Mouse (Mus musculus): ENCODE data around the gene Slpi.
A peak's percentile ranks its signal among the peaks of the same experiment; 100 is the strongest.
"Not testable (repeated sequence)": the region's sequence is repeated elsewhere in the genome, so short reads cannot be mapped to it uniquely, and the experiment has no call there.

Gene Slpi

DNA sequence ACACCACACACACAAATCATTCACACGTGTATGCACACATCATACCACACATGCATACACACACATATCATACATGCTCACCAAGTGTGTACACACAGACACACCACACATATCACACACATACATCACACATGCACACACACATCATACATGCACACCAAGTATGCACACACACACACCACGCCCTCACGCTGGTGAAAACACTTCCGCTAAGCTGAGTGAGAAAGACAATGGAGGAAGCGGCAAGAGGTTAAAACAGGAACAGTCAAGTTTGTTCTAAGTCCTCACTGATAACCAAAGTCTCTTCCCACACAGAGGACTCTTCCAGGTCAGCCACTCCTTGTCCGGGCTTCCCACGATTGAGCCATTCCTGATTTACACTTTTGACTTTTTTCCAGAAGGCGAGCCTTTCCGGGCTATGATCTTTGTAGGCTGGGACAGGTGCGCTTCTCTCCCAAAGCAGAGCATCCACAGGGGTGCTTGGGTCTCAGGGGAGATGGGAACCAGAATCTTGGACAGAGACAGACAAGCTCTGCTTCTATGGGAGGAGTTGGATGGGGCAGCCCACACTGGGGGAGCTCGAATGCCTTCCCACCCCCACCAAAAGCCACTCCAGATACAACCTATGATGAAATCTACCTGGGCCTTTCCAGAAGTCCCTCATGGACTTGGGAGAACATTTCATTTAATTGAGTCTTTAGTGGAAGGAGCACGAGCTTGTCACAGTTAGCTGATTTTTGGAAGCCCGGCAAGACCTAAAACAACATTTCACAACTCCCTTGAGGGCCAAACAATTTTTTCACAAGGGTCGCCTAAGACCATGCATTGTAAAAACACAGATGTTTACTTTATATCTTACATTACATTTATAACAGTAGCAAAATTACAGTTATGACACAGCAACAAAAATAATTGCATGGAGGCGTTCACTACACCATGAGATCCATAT, 11.1 kb downstream of the Slpi start:
- no peak for DNase-seq (ENCODE audit: low read depth, low spot score)

DNA sequence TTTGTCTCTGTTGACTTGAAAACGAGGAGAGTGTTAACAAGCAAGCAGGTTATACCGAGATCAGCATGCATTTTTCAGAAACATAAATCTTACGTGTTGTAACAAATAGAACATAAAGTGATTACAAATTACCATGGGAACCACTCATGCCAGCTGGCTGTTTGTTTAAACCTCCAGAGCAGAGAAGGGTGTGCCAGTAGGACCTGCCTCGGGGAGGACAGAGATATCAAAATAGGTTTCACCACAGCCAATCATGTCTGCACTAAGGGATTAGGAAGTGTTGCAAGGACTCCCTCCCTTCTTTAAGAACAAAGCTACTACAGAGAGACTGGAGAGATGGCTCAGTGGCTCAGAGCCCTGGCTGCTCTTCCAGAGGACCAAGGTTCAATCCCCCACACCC, 15.7 kb downstream of the Slpi start:
- DNase-seq (ENCODE audit: low read depth, low spot score), result no peak

DNA sequence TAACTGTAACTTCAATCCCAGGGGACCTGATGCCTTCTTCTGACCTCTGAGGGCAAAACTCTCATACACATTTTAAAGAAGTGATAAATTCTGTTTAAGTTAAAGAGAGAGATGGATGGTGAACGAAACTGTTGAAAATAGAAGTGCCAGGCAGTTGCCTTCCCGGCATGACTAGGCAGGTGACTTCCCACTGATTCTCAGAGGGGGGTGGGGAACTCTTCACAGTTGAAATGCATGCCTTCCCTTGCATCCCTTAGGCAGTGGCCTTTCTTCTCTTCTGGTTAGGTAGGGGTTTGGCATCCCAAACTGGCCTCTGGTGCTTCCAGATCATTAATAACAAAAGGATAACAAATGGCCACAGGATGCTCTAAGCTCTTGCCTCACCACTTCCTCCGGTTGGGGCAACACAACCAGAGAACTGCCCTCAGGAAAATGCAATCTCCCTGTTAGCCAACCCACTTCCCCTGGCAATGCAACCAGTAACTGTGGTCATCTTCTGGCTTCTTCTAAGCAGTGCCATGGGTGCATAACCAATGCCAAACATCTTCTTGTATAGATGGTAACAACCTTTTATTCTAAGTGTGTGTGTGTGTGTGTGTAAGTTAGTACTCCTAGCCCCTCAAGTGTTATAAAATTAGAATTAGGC, 16.4 kb downstream of the Slpi start:
- no peak for DNase-seq (ENCODE audit: low read depth, low spot score)

DNA sequence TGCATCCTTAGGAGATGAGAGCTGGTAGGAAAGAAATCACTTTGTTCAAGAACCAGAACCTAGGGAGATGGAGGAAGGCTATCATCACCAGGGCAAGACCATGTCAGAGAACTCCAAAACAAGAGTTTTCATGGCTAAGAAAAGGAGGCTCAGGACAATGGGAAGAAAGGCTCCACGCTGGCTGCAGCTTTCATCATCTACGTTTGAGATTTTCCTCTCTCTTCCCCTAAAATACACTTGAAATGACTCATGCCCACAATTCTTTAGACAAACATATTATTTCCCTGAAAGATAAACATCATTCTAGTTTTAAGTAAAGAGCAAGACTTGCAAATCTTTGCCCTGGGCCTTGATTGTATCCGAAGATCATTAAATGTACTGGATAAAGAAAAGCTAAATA, 17.5 kb downstream of the Slpi start:
- no peak for DNase-seq (ENCODE audit: low read depth, low spot score)

DNA sequence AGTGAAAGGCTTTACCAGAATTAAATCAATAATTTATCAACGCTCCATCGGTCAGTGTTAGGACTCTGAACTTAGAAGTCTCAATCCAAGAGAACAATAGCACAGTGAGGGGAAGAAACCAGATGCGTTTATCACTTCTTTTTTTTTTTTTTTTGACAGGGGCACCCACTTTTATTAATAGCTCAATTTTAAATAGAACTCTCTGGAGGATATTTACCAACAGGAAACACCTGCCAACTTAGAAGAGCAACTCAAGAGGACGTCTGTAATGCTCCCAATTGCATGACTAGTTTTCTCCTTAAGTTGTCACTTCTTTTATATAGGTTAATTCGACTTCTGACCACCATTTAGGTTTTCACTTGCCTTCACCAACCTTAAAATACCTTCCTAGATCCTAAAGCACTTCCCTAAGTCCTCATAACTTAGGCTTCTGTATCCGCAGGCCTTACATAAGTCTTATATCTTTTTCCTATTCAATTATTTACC, 20.2 kb downstream of the Slpi start:
- DNase-seq (ENCODE audit: low read depth, low spot score), result no peak

DNA sequence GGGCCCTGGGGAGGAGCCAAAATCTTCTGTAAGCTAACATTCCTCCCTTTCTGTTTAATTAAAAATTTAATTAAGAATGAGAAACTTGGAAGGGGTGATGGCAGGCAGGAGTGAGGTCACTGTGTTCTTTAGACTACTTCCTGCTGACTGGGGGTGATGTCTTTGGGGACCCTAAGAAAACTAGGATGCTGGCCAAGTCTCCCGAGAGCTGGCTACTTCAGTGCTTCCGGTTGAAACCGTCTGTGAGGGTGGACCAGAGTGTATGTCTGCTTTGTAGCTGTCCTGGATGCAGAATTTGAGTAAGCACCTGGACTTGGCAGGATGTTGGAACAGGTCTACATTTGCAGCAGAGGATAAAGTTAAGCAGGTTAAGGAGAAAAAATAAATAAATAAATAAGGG, 21.9 kb downstream of the Slpi start:
- no peak for DNase-seq (ENCODE audit: low read depth, low spot score)

DNA sequence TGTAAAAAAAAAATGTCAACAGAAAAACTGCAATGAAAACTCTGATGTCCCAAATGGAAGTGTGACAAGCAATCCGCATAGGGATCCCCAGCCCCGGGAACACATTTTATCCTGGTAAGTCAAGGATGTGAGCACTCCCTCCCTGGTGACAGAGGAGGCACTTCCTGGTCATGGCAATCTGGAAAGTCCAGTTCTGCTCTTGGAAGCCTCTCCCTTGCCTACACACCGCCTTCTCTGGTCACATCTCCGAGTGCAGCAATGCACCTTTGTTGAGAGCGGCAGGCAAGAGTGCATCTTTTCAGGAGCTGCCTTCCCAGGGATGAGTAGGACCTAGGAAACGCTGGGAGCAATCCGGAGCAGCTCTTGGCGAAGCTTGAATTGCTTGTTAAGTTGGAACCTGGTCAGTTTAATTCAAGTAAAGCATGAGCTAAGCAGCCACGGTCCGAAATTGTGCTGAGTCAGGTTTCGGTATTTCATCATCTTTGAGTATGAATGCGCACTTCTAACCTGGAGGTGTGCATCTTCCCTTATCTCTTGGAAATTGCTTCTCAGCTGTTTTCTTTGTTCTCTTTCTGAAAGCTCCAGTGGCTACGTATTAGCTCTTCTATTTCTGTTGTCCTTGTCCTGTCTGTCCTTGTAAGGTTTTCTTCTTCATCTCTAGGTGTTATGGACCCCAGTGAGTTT, 27.8 kb downstream of the Slpi start:
- DNase-seq (ENCODE audit: low read depth, low spot score), result no peak

DNA sequence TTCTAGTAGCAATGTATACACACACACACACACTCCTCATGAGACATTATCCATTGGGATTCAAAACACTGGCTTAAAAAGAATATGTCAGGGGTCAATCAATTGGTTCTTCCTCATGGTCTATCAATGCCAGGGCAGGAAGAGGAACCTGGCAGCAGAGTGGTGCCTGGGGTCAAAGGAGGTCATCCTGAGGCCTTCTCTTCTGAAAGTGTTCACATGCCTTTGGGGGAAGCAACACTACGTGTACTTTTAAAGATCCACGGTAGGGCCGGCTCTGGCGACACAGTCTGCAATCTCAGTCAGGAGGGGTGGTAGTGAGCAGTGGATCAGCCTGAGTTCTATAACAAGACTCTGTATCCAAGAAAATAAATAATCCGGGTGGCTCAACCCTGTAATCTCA, 29.2 kb downstream of the Slpi start:
- DNase-seq (ENCODE audit: low read depth, low spot score), result no peak

DNA sequence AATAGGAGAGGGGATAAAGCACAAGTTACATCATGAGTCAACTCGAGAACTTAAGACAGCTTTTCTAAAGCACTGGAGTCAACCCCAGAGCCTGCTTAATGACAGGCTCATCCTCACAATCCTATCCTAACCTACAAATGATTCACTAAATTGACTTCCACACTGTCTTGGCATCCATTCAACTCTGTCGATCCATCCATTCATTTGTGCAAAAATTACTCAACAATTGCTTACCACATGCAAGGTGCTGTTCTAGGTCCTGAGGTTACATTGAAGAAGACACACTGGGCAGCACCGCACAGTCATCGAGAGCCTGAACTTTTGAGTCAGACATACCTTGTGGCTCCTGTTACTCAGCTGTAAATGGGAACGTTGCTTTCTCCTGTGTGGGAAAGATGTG, 29.9 kb downstream of the Slpi start:
- DNase-seq (ENCODE audit: low read depth, low spot score), result no peak

DNA sequence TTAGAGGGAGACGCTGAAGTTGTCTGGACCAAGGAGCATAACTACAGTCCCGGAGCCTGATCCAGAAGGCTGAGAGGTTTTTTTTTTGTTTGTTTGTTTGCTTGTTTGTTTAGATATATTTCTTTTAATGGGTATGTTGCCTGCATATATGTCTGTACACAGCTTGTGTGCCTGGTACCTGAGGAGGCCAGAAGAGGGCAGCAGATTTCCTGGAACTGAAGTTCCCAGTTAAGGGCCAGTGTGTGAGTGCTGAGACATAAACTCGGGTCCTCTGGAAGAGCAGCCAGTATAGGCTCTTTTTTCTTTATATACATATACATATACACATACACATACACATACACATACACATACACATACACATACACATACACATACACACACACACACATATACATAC, 30.5 kb downstream of the Slpi start:
- DNase-seq (ENCODE audit: low read depth, low spot score), result no peak

DNA sequence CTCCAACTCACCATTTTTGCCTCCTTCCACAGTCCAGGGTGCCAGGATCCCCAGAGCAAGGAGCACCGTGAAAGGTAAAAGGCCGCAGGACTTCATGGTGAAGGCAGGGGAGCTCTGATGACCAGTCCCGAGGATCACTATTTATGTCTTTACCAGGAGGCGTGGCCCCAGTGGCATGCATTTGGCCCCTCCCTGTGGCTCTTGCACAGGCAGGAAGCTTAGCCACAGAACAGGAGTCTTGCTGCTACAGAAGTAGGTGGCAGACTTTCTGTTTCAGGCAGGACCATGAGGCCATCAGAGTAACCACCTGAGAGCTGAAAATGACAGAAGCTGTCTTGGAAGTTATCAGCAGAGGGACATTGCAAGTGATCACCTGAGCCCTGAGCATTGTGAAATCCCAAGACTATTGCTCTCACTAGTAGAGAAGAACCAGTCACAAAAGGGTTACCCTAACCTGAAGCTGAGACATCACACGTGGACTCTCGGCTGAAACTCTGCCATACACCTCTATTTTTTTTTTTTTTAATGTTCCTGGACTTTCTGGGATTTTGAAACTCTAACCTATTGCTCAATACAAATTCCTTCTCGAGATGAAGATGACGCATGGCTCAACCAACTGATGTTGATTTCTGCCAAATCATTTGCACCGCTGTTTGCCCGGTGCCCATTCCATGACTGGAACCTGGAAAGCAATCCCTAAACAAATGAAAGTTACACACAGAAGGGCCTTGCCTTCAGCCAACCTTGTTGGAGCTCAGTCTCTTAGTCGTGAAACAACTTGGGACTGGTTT, 32.5 kb downstream of the Slpi start:
- DNase-seq (ENCODE audit: low read depth, low spot score), result no peak

DNA sequence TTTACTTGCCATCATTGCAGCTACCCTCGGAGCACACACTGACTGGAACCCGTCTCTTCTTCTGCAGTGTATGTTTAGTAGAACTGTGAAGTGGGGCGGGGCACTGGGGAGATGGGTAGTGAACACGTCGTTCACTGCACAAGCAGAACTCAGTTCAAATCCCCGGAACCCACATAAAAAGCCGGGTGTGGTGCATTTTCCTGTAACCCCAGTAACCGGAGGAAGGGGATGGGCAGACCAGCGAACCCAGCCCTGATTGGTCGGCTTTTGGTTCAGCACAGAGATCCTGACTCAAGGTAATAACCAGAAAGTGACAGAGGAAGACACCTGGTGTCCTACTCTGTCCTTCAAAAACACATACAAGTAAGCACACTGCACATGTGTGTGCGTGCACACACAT, 35.5 kb downstream of the Slpi start:
- DNase-seq (ENCODE audit: low read depth, low spot score), result no peak

DNA sequence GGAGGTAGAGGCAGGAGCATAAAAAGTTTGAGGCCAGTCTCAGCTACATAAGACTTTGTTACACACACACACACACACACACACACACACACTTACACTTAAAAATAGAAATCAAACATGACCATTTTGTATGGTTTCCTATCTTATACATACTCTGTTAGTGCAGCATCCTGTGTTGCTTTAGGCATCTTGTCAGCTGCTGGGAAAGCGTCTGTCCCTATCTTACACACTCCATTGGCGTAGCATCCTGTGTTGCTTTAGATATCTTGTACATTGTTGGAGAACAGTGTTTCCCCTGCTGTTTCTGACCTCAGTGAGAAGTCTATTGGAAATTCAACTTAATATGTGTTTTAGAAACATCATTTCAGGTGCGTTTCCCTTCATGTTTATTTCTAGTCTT, 36.2 kb downstream of the Slpi start:
- DNase-seq (ENCODE audit: low read depth, low spot score), result no peak

DNA sequence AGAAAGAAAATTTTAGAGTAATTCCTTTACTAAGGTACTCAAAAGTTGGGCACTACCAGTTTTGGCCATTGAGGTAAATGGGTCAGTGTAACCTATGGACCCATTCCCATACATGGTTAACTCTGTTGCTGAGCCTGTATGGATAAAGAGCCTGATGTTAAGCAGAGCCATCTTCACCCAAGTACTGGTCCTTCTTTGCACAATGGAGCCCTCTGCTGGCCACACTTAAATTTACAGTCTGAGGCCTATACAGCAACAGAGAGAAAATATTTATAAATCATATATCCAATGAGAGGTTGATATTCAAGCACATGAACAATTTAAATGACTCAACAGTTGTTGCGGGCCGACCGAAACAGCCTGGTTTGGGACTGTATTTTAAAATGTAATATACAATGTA, 39.9 kb downstream of the Slpi start:
- peak; percentile 41 for DNase-seq (ENCODE audit: low read depth, low spot score)

DNA sequence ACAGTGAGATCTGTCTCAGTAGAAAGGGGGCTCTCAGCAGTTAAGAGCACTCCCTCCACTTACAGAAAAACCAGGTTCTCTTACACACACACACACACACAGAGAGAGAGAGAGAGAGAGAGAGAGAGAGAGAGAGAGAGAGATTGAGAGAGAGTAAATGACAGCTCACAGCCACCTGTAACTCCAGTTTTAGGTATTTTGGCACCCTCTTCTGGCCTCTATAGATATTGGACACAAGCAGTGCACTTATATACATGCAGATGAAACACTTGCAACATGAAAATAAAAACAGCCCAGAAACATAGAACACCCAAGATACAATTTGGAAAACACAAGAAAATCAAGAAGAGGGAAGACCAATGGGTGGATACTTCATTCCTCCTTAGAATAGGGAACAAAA, 41.2 kb downstream of the Slpi start:
- not testable (repeated sequence) for DNase-seq (ENCODE audit: low read depth, low spot score)

DNA sequence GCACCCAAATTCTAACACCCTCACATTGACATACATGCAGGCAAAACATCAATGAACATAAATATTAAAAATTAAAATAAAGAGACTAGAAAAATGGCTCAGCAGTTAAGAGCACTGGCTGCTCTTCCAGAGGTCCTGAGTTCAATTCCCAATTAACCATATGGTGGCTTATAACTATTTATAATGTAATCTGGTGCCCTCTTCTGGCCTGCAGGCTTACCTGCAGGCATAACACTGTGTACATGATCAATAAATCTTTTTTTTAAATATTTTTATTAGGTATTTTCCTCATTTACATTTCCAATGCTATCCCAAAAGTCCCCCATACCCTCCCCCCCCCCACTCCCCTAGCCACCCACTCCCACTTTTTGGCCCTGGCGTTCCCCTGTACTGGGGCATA, 45.2 kb downstream of the Slpi start:
- not testable (repeated sequence) for DNase-seq (ENCODE audit: low read depth, low spot score)

DNA sequence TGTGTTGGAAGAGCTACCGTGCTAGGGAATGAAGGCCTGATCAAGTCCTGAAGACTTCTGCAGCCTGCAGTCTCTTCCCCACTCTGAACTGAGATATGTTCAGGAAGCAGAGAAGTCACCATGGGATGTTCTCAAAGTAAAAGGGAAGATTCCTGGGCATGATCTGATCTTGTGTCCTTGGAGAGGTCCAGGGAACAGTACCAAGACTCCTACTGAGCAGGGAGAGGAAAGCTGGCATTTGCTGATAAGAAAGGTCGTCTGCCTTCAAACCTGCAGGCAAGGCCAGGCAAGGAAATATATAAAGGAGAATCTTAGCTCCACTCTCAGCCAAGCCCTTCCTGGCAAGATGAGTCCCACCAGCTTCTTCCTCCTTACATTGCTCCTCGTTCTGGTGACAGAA, 56.5 kb downstream of the Slpi start, which contains the start of gene Svs5:
Svs5 (plus strand) TSS at position 301 of the 400 bp plus-strand sequence.
- DNase-seq (ENCODE audit: low read depth, low spot score), result not testable (repeated sequence)

DNA sequence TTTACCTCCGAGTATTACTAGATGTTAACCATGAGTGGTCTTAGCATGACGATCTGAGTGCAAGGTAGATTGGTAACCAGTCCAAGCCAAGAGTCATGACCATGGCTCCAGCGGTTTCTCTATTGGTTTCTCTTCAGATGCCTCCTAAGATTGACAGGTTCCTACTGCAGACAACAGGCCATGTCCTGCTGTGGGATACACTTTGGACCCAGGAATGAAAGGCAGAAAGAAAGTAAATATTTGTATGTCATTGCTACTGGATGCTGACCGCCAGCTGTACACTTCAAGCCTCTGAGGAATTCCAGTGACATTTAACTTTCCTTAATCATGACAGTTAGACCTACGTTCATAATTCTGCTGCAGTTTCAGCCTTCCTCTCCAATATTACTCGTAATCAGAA, 67.9 kb downstream of the Slpi start:
- DNase-seq (ENCODE audit: low read depth, low spot score), result no peak

DNA sequence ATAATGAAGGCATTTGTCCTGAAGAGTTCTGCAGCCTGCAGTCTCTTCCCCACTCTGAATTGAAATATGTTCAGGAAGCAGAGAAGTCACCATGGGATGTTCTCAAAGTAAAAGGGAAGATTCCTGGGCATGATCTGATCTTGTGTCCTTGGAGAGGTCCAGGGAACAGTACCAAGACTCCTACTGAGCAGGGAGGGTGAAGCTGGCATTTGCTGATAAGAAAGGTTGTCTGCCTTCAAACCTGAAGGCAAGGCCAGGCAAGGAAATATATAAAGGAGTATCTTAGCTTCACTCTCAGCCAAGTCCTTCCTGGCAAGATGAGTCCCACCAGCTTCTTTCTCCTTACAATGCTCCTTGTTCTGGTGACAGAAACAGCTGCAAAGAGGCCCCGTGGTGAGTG, 72.4 kb downstream of the Slpi start, which contains the start of gene Svs6:
Svs6 (plus strand) TSS at position 301 of the 400 bp plus-strand sequence.
- not testable (repeated sequence) for DNase-seq (ENCODE audit: low read depth, low spot score)

DNA sequence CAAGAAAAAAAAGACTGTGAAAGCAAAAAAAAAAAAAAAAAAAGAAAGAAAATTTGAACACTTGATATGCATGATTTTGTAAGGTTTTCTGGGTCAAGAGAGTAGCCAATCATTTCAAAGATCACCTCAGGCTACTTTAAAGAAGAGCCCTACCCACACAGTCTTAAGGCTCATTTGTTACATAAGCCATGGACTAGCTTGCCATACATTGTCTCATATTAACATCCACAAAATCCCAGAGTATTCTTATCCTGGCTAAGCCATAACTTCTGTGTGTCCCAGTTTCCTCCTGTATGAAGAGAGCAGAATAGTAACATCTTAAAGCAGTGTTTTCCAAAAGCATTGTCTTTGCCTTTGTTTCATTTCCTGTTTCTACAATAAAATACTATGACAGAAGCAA, 73.4 kb downstream of the Slpi start:
- DNase-seq (ENCODE audit: low read depth, low spot score), result not testable (repeated sequence)

DNA sequence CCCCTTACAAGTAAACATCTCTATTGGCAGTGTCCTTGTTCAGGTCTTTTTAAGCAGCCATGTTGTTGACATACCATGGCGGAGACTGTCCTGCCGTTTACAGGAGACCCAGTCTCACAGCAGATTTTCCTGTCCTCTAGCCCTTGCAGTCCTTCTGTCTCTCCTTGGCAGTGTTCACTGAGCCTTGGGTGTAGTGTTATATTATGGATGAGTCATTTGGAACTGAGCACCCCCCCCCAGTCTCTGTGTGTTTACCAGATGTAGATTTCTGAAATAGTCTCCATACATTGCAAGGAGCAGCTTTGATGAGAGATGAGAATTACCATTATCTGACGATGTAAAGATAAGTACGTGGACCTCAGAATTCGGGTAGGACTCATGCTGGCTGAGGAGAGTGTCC, 76.3 kb downstream of the Slpi start:
- DNase-seq (ENCODE audit: low read depth, low spot score), result no peak

Data from mesoderm, embryonic 11.5 days (tissue).